Mouse (Mus musculus) cortical plate, adult 2 months (tissue): ENCODE measurements at regions not wholly inside any gene's neighbourhood (a gene's known extent, or its start where the extent isn't known, plus 50 kb on each side); places are given as distances from the start of the nearest gene placed in this dataset.

Source experiments
- CTCF ChIP-seq: fragments of 200-500 bp; IDR thresholded peaks from 2 replicates; pipeline ENCODE4 v1.5.1; 2011; ENCODE audit warnings: mild to moderate bottlenecking, control low read depth, low read length; ENCODE audit not compliant: insufficient read depth; ENCODE audit errors: extremely low read depth
- POLR2A ChIP-seq: fragments of 200-500 bp; IDR thresholded peaks from 2 replicates; pipeline ENCODE4 v1.6.1; 2011; ENCODE audit warnings: mild to moderate bottlenecking, low read length, control low read depth; ENCODE audit not compliant: insufficient read depth; ENCODE audit errors: extremely low read depth

GRCm38 (mm10) chr7:29578128-29578527 lies 59.7 kb upstream of the Sipa1l3 start:
- no peak for TF ChIP-seq CTCF
- no peak for TF ChIP-seq POLR2A
